Mouse (Mus musculus) layer of hippocampus, postnatal 14 days (tissue): ENCODE results near the gene Mesd. TPM values are rescaled to one million over a fixed set of nuclear protein-coding genes. Genes with fewer than 3 reads are reported as not detected.

Source experiments
- DNase-seq, 2 experiments: peaks; one replicate each; pipeline ENCODE4 v3.0.0; 2021 to 2022; ENCODE audit warnings: low spot score in 2 of 2, mixed read lengths in 1 of 2
- total RNA-seq, 2 experiments: library from RNA; stranded (reverse); gene quantifications; 2 replicates each; pipeline ENCODE4 v1.2.3; 2021

Gene Mesd
- total RNA-seq, 2 experiments from 2014 or later = 45.3 to 64.1 TPM

- DNase-seq = no peak
Observed at GRCm38 (mm10) chr7:83911909-83912308, 27.6 kb downstream of the Mesd start.

- DNase-seq = no peak
Observed at GRCm38 (mm10) chr7:83913405-83913932, 29.2 kb downstream of the Mesd start.

GRCm38 (mm10) chr7:83913995-83914394 lies 29.7 kb downstream of the Mesd start:
- DNase-seq = no peak

GRCm38 (mm10) chr7:83914566-83914965 lies 30.3 kb downstream of the Mesd start:
- peak; percentile 86 to 91 for DNase-seq

GRCm38 (mm10) chr7:83920241-83920640 lies 36.0 kb downstream of the Mesd start:
- no peak for DNase-seq

- no peak for DNase-seq
Observed at GRCm38 (mm10) chr7:83921637-83922036, 37.4 kb downstream of the Mesd start.

- DNase-seq = no peak
Observed at GRCm38 (mm10) chr7:83939017-83939721, 54.9 kb downstream of the Mesd start.

GRCm38 (mm10) chr7:83940136-83940535 lies 55.9 kb downstream of the Mesd start:
- DNase-seq = no peak

- no peak for DNase-seq
Observed at GRCm38 (mm10) chr7:83941701-83942101, 57.4 kb downstream of the Mesd start.

- no peak for DNase-seq
Observed at GRCm38 (mm10) chr7:83948743-83949142, 64.5 kb downstream of the Mesd start.

- DNase-seq = no peak
Observed at GRCm38 (mm10) chr7:83949662-83950061, 65.4 kb downstream of the Mesd start.

Other genes with a start within 250 kb of the Mesd start
- 10 to 100 TPM; 59.2 to 70.7 TPM for gene Il16, start 138.7 kb upstream of the Mesd start, total RNA-seq
- 1 to 10 TPM in 1 of 2 experiments, under 1 TPM in 1; 0.76 to 1.9 TPM for gene Cfap161, start 89.6 kb upstream of the Mesd start, total RNA-seq
- gene Tlnrd1, start 161 bp upstream of the Mesd start, total RNA-seq = 10 to 100 TPM; 16.7 to 17.4 TPM
- 10 to 100 TPM; 21.2 to 22.9 TPM for gene Cemip, start 202.0 kb downstream of the Mesd start, total RNA-seq